Mouse (Mus musculus): ENCODE measurements around the gene Gm8126.
"Not testable (repeated sequence)": the region's sequence is repeated elsewhere in the genome, so short reads cannot be mapped to it uniquely, and the experiment has no call there.

Gm8126 gene

GRCm38 (mm10) chr14:43258349-43258748, at the start of gene Gm8126:
Gene Gm8126, plus strand, starts transcription at chr14:43258649.
- not testable (repeated sequence) for DNase-seq (ENCODE audit: low spot score)

GRCm38 (mm10) chr14:43235204-43235603, 23.2 kb upstream of the Gm8126 start, which contains the start of gene Gm8122:
Gene Gm8122, minus strand, starts transcription at chr14:43235304.
- DNase-seq (ENCODE audit: low spot score) = not testable (repeated sequence)

GRCm38 (mm10) chr14:43237769-43238168, 20.7 kb upstream of the Gm8126 start:
- DNase-seq (ENCODE audit: low spot score) = not testable (repeated sequence)

- DNase-seq (ENCODE audit: low spot score) = not testable (repeated sequence)
These were observed 8.8 kb upstream of the Gm8126 start for GRCm38 (mm10) chr14:43249611-43250170.

GRCm38 (mm10) chr14:43250549-43251253, 7.7 kb upstream of the Gm8126 start:
- not testable (repeated sequence) for DNase-seq (ENCODE audit: low spot score)

- DNase-seq (ENCODE audit: low spot score) = not testable (repeated sequence)
These were observed 1.9 kb upstream of the Gm8126 start for GRCm38 (mm10) chr14:43256511-43256910.

- not testable (repeated sequence) for DNase-seq (ENCODE audit: low spot score)
These were observed 5.0 kb downstream of the Gm8126 start for GRCm38 (mm10) chr14:43263421-43263820.

GRCm38 (mm10) chr14:43268521-43269084, 10.2 kb downstream of the Gm8126 start:
- DNase-seq (ENCODE audit: low spot score) = not testable (repeated sequence)

- DNase-seq (ENCODE audit: low spot score) = not testable (repeated sequence)
These were observed 10.8 kb downstream of the Gm8126 start for GRCm38 (mm10) chr14:43269211-43269610.

- not testable (repeated sequence) for DNase-seq (ENCODE audit: low spot score)
These were observed 14.7 kb downstream of the Gm8126 start for GRCm38 (mm10) chr14:43273161-43273560.

- DNase-seq (ENCODE audit: low spot score) = not testable (repeated sequence)
These were observed 16.6 kb downstream of the Gm8126 start, which contains the start of gene Gm9732 for GRCm38 (mm10) chr14:43274986-43275511. Gene Gm9732, plus strand, starts transcription at chr14:43275036.

GRCm38 (mm10) chr14:43275752-43276151, 17.3 kb downstream of the Gm8126 start:
- not testable (repeated sequence) for DNase-seq (ENCODE audit: low spot score)

- not testable (repeated sequence) for DNase-seq (ENCODE audit: low spot score)
These were observed 19.0 kb downstream of the Gm8126 start for GRCm38 (mm10) chr14:43277468-43277867.

GRCm38 (mm10) chr14:43278146-43278545, 19.7 kb downstream of the Gm8126 start:
- DNase-seq (ENCODE audit: low spot score) = not testable (repeated sequence)

GRCm38 (mm10) chr14:43278681-43279080, 20.2 kb downstream of the Gm8126 start:
- not testable (repeated sequence) for DNase-seq (ENCODE audit: low spot score)

- DNase-seq (ENCODE audit: low spot score) = not testable (repeated sequence)
These were observed 35.1 kb downstream of the Gm8126 start, which contains the start of gene Gm8127 for GRCm38 (mm10) chr14:43293503-43293902. Gene Gm8127, minus strand, starts transcription at chr14:43293832.

Data from retina, embryonic 14.5 days (tissue).